Mouse (Mus musculus): ENCODE data around the gene Nfia. TPM values are rescaled to one million over a fixed set of nuclear protein-coding genes. Genes with fewer than 3 reads are reported as not detected.
A peak's percentile ranks its signal among the peaks of the same experiment; 100 is the strongest.

Gene Nfia
- 73.9 and 78.4 TPM in 2 replicates for polyA plus RNA-seq (2014; fragmentation: Nextera tagmentation; extraction: Ambion mirVana)

- peak within 1 kb of the TSS; percentile 48 for H3K4me2 ChIP-seq (replicated peaks; ENCODE audit: low read depth, low read length)
- H3K4me1 ChIP-seq (ENCODE audit: control insufficient read depth, insufficient read depth, low read length): peaks cover 12% of the 10 kb centered on the region; the same call in 1 of the 2 replicates
- 0% methylated on average over 9 of the region's 9 CpGs for WGBS
- H3K9ac ChIP-seq (replicated peaks; ENCODE audit: low read depth, low read length): peak within 1 kb of the TSS; percentile 22; the same call in 1 of the 2 replicates
- no peak for ATAC-seq (ENCODE audit: insufficient number of reproducible peaks, insufficient read depth, low FRiP score, low read depth)
- no peaks in the 10 kb centered on the region for H3K36me3 ChIP-seq (ENCODE audit: control insufficient read depth, insufficient read depth, low read length)
- no peaks in the 10 kb centered on the region for H3K9me3 ChIP-seq (ENCODE audit: control insufficient read depth, low read depth, low read length)
- H3K27me3 ChIP-seq (ENCODE audit: control insufficient read depth, insufficient read depth, low read length): no peaks in the 10 kb centered on the region
- peak within 1 kb of the TSS; percentile 96 for H3K27ac ChIP-seq (ENCODE audit: low read length)
- peak within 1 kb of the TSS; percentile 38 for H3K4me3 ChIP-seq (ENCODE audit: low read depth, low read length)
These were observed at the start of gene Nfia for GRCm38 (mm10) chr4:97772641-97773040. Nfia (plus strand) TSS chr4:97772734.

- no peaks in the 10 kb centered on the region for H3K36me3 ChIP-seq (ENCODE audit: control insufficient read depth, insufficient read depth, low read length)
- no peak for ATAC-seq (ENCODE audit: insufficient number of reproducible peaks, insufficient read depth, low FRiP score, low read depth)
- H3K9me3 ChIP-seq (ENCODE audit: control insufficient read depth, low read depth, low read length): no peaks in the 10 kb centered on the region
- H3K9ac ChIP-seq (replicated peaks; ENCODE audit: low read depth, low read length): no peak overlapping the region
- H3K4me1 ChIP-seq (ENCODE audit: control insufficient read depth, insufficient read depth, low read length): no peaks in the 10 kb centered on the region
- no peak overlapping the region for H3K27ac ChIP-seq (ENCODE audit: low read length)
- WGBS: 80% methylated on average over 6 of the region's 6 CpGs
- no peak overlapping the region for H3K4me3 ChIP-seq (ENCODE audit: low read depth, low read length)
- no peak overlapping the region for H3K4me2 ChIP-seq (replicated peaks; ENCODE audit: low read depth, low read length)
- no peaks in the 10 kb centered on the region for H3K27me3 ChIP-seq (ENCODE audit: control insufficient read depth, insufficient read depth, low read length)
These were observed 49.2 kb upstream of the Nfia start for GRCm38 (mm10) chr4:97723374-97723773.

- H3K4me3 ChIP-seq (ENCODE audit: low read depth, low read length): no peak overlapping the region
- ATAC-seq (ENCODE audit: insufficient number of reproducible peaks, insufficient read depth, low FRiP score, low read depth): no peak
- H3K4me2 ChIP-seq (replicated peaks; ENCODE audit: low read depth, low read length): no peak overlapping the region
- no peaks in the 10 kb centered on the region for H3K36me3 ChIP-seq (ENCODE audit: control insufficient read depth, insufficient read depth, low read length)
- H3K27ac ChIP-seq (ENCODE audit: low read length): no peak overlapping the region
- 88% methylated on average over 4 of the region's 4 CpGs for WGBS
- H3K4me1 ChIP-seq (ENCODE audit: control insufficient read depth, insufficient read depth, low read length): no peaks in the 10 kb centered on the region
- H3K9ac ChIP-seq (replicated peaks; ENCODE audit: low read depth, low read length): no peak overlapping the region
- no peaks in the 10 kb centered on the region for H3K9me3 ChIP-seq (ENCODE audit: control insufficient read depth, low read depth, low read length)
- no peaks in the 10 kb centered on the region for H3K27me3 ChIP-seq (ENCODE audit: control insufficient read depth, insufficient read depth, low read length)
These were observed 44.0 kb upstream of the Nfia start for GRCm38 (mm10) chr4:97728520-97728919.

GRCm38 (mm10) chr4:97729999-97730398, 42.5 kb upstream of the Nfia start:
- no peaks in the 10 kb centered on the region for H3K4me1 ChIP-seq (ENCODE audit: control insufficient read depth, insufficient read depth, low read length)
- no peak overlapping the region for H3K4me3 ChIP-seq (ENCODE audit: low read depth, low read length)
- H3K27ac ChIP-seq (ENCODE audit: low read length): no peak overlapping the region
- H3K36me3 ChIP-seq (ENCODE audit: control insufficient read depth, insufficient read depth, low read length): no peaks in the 10 kb centered on the region
- H3K9me3 ChIP-seq (ENCODE audit: control insufficient read depth, low read depth, low read length): no peaks in the 10 kb centered on the region
- 55% methylated on average over 6 of the region's 6 CpGs for WGBS
- no peaks in the 10 kb centered on the region for H3K27me3 ChIP-seq (ENCODE audit: control insufficient read depth, insufficient read depth, low read length)
- H3K9ac ChIP-seq (replicated peaks; ENCODE audit: low read depth, low read length): no peak overlapping the region
- no peak overlapping the region for H3K4me2 ChIP-seq (replicated peaks; ENCODE audit: low read depth, low read length)
- ATAC-seq (ENCODE audit: insufficient number of reproducible peaks, insufficient read depth, low FRiP score, low read depth): no peak

- ATAC-seq (ENCODE audit: insufficient number of reproducible peaks, insufficient read depth, low FRiP score, low read depth): no peak
- Histone ChIP-seq H3K27me3 (ENCODE audit: control insufficient read depth, insufficient read depth, low read length) (no peaks in the 10 kb centered on the region), H3K4me2 (replicated peaks; ENCODE audit: low read depth, low read length) (no peak overlapping the region), H3K9ac (replicated peaks; ENCODE audit: low read depth, low read length) (no peak overlapping the region), H3K27ac (ENCODE audit: low read length) (no peak overlapping the region), H3K4me1 (ENCODE audit: control insufficient read depth, insufficient read depth, low read length) (no peaks in the 10 kb centered on the region), H3K9me3 (ENCODE audit: control insufficient read depth, low read depth, low read length) (no peaks in the 10 kb centered on the region), H3K4me3 (ENCODE audit: low read depth, low read length) (no peak overlapping the region), H3K36me3 (ENCODE audit: control insufficient read depth, insufficient read depth, low read length) (no peaks in the 10 kb centered on the region)
- 53% methylated on average over 3 of the region's 3 CpGs for WGBS
These were observed 42.1 kb upstream of the Nfia start for GRCm38 (mm10) chr4:97730416-97730815.

- H3K9me3 ChIP-seq (ENCODE audit: control insufficient read depth, low read depth, low read length): no peaks in the 10 kb centered on the region
- no peak overlapping the region for H3K27ac ChIP-seq (ENCODE audit: low read length)
- H3K4me3 ChIP-seq (ENCODE audit: low read depth, low read length): no peak overlapping the region
- ATAC-seq (ENCODE audit: insufficient number of reproducible peaks, insufficient read depth, low FRiP score, low read depth): no peak
- no peak overlapping the region for H3K9ac ChIP-seq (replicated peaks; ENCODE audit: low read depth, low read length)
- H3K4me1 ChIP-seq (ENCODE audit: control insufficient read depth, insufficient read depth, low read length): no peaks in the 10 kb centered on the region
- H3K27me3 ChIP-seq (ENCODE audit: control insufficient read depth, insufficient read depth, low read length): no peaks in the 10 kb centered on the region
- no peaks in the 10 kb centered on the region for H3K36me3 ChIP-seq (ENCODE audit: control insufficient read depth, insufficient read depth, low read length)
- 55% methylated on average over 1 of the region's 1 CpGs for WGBS
- no peak overlapping the region for H3K4me2 ChIP-seq (replicated peaks; ENCODE audit: low read depth, low read length)
These were observed 39.1 kb upstream of the Nfia start for GRCm38 (mm10) chr4:97733392-97733791.

- no peak for ATAC-seq (ENCODE audit: insufficient number of reproducible peaks, insufficient read depth, low FRiP score, low read depth)
- WGBS: 52% methylated on average over 5 of the region's 5 CpGs
- H3K27ac ChIP-seq (ENCODE audit: low read length): no peak overlapping the region
- H3K36me3 ChIP-seq (ENCODE audit: control insufficient read depth, insufficient read depth, low read length): no peaks in the 10 kb centered on the region
- H3K4me1 ChIP-seq (ENCODE audit: control insufficient read depth, insufficient read depth, low read length): 0 out of 2 replicates have a peak, but pooled peaks cover 3% of the 10 kb centered on the region
- H3K4me3 ChIP-seq (ENCODE audit: low read depth, low read length): no peak overlapping the region
- H3K27me3 ChIP-seq (ENCODE audit: control insufficient read depth, insufficient read depth, low read length): no peaks in the 10 kb centered on the region
- H3K9ac ChIP-seq (replicated peaks; ENCODE audit: low read depth, low read length): no peak overlapping the region
- H3K9me3 ChIP-seq (ENCODE audit: control insufficient read depth, low read depth, low read length): no peaks in the 10 kb centered on the region
- H3K4me2 ChIP-seq (replicated peaks; ENCODE audit: low read depth, low read length): no peak overlapping the region
These were observed 28.6 kb upstream of the Nfia start for GRCm38 (mm10) chr4:97743932-97744331.

- Histone ChIP-seq H3K27me3 (ENCODE audit: control insufficient read depth, insufficient read depth, low read length) (no peaks in the 10 kb centered on the region), H3K4me3 (ENCODE audit: low read depth, low read length) (peak overlapping the region; percentile 29), H3K9ac (replicated peaks; ENCODE audit: low read depth, low read length) (no peak overlapping the region), H3K27ac (ENCODE audit: low read length) (no peak overlapping the region), H3K36me3 (ENCODE audit: control insufficient read depth, insufficient read depth, low read length) (no peaks in the 10 kb centered on the region), H3K4me2 (replicated peaks; ENCODE audit: low read depth, low read length) (peak overlapping the region; percentile 57), H3K9me3 (ENCODE audit: control insufficient read depth, low read depth, low read length) (no peaks in the 10 kb centered on the region), H3K4me1 (ENCODE audit: control insufficient read depth, insufficient read depth, low read length) (0 out of 2 replicates have a peak, but pooled peaks cover 3% of the 10 kb centered on the region)
- 7% methylated on average over 32 of the region's 32 CpGs for WGBS
- peak; percentile 75; the same call in 1 of the 2 replicates for ATAC-seq (ENCODE audit: insufficient number of reproducible peaks, insufficient read depth, low FRiP score, low read depth)
These were observed 27.0 kb upstream of the Nfia start for GRCm38 (mm10) chr4:97745296-97746105.

Measured in stomach, embryonic 14.5 days (tissue).